Mouse (Mus musculus) erythroblast, embryonic 14.5 days (primary cell): ENCODE measurements around the gene Irx3.

Source experiments
- GATA1 ChIP-seq: IDR thresholded peaks from 2 replicates; pipeline ENCODE4 v1.6.1; 2012; ENCODE audit warnings: low read length, inconsistent platforms, mixed read lengths
- TAL1 ChIP-seq: IDR thresholded peaks from 3 replicates; pipeline ENCODE4 v1.6.1; 2012; ENCODE audit warnings: low read length, inconsistent platforms, mixed read lengths

- TF ChIP-seq TAL1 (no peak), GATA1 (no peak)
Observed at GRCm38 (mm10) chr8:91755566-91755965, 46.3 kb downstream of the Irx3 start.
